Mouse (Mus musculus) neural tube, embryonic 14.5 days (tissue): ENCODE results near the gene Nfia. TPM values are rescaled to one million over a fixed set of nuclear protein-coding genes. Genes with fewer than 3 reads are reported as not detected.
A peak's percentile ranks its signal among the peaks of the same experiment; 100 is the strongest.

Experiments used
- ATAC-seq: fragments of 200-750 bp; cut with Nextera tagmentation; 2 replicates; pipeline ENCODE4 v1.8.0; 2017; ENCODE audit warnings: low read depth, mild to moderate bottlenecking, moderate TSS enrichment, moderate library complexity
- H3K27ac ChIP-seq: fragments of 300-500 bp; sonication (generic); 2 replicates; pipeline ENCODE4 v1.5.1; 2014; ENCODE audit warnings: low read depth, mild to moderate bottlenecking, control low read depth, low read length, moderate library complexity, mixed read lengths
- H3K27me3 ChIP-seq: fragments of 300-500 bp; sonication (generic); 2 replicates; pipeline ENCODE4 v1.6.1; 2014; ENCODE audit warnings: low read length; ENCODE audit not compliant: control insufficient read depth, insufficient read depth
- H3K36me3 ChIP-seq: fragments of 300-500 bp; sonication (generic); 2 replicates; pipeline ENCODE4 v1.6.1; 2014; ENCODE audit warnings: low read length, mixed read lengths; ENCODE audit not compliant: control insufficient read depth, insufficient read depth
- H3K4me1 ChIP-seq: fragments of 300-500 bp; sonication (generic); 2 replicates; pipeline ENCODE4 v1.6.1; 2014; ENCODE audit warnings: low read length; ENCODE audit not compliant: control insufficient read depth, insufficient read depth
- H3K4me2 ChIP-seq: fragments of 300-500 bp; sonication (generic); 2 replicates; pipeline ENCODE4 v1.6.1; 2014; ENCODE audit warnings: mild to moderate bottlenecking, low read depth, low read length, control low read depth
- H3K4me3 ChIP-seq: fragments of 300-500 bp; sonication (generic); 2 replicates; pipeline ENCODE4 v1.5.1; 2014; ENCODE audit warnings: low read depth, low read length, control low read depth, mixed read lengths
- H3K9ac ChIP-seq: fragments of 300-500 bp; sonication (generic); replicated peaks from 2 replicates; pipeline ENCODE4 v1.6.1; 2014; ENCODE audit warnings: low read depth, mild to moderate bottlenecking, control low read depth, low read length, mixed read lengths
- H3K9me3 ChIP-seq: fragments of 300-500 bp; sonication (generic); 2 replicates; pipeline ENCODE4 v1.6.1; 2016; ENCODE audit warnings: low read length; ENCODE audit not compliant: control insufficient read depth
- WGBS: fragments of 180-500 bp; shearing (Covaris S2); extraction: QIAGEN DNeasy Blood & Tissue Kit; methylation state at CpG from one replicate; pipeline ENCODE4 v1.1.7; 2014; 5-methylcytosine and 5-hydroxymethylcytosine counted together
- polyA plus RNA-seq: library from polyadenylated mRNA; unstranded; fragments of >200 nt; fragmentation: Nextera tagmentation; extraction: Ambion mirVana; gene quantifications from 2 replicates; pipeline ENCODE4 v1.2.1, GENCODE M21; 2014

Nfia gene
- polyA plus RNA-seq, 1 experiment from 2014 or later, result 50.0 TPM

DNA sequence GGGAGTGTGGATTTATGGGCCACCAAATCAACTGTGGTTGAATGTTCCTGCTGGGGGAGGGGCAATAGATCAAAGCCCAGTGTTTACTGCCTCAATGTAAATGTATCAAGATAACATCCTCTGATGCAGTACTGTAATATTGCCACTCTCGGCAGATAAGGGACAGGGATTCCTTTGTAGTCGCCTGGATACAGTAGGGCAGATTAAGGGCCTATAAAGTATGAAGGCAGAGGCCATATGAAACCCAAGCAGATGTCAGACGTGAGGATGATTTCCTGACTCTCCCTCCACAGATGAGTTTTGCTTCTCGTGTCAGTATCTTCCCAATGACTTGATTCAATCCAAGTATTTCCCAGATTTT lies 334.5 kb downstream of the Nfia start:
- H3K9me3 ChIP-seq, result no peaks in the 10 kb centered on the region
- no peak overlapping the region for H3K4me3 ChIP-seq
- no peaks in the 10 kb centered on the region for H3K27me3 ChIP-seq
- H3K4me2 ChIP-seq, result peak overlapping the region; percentile 30
- ATAC-seq, result no peak
- no peaks in the 10 kb centered on the region for H3K36me3 ChIP-seq
- no peak overlapping the region; the same call in 1 of the 2 replicates for H3K9ac ChIP-seq
- H3K4me1 ChIP-seq, result peaks cover 27% of the 10 kb centered on the region
- peak overlapping the region; percentile 56 for H3K27ac ChIP-seq
- 2% methylated on average over 4 of the region's 4 CpGs for WGBS

DNA sequence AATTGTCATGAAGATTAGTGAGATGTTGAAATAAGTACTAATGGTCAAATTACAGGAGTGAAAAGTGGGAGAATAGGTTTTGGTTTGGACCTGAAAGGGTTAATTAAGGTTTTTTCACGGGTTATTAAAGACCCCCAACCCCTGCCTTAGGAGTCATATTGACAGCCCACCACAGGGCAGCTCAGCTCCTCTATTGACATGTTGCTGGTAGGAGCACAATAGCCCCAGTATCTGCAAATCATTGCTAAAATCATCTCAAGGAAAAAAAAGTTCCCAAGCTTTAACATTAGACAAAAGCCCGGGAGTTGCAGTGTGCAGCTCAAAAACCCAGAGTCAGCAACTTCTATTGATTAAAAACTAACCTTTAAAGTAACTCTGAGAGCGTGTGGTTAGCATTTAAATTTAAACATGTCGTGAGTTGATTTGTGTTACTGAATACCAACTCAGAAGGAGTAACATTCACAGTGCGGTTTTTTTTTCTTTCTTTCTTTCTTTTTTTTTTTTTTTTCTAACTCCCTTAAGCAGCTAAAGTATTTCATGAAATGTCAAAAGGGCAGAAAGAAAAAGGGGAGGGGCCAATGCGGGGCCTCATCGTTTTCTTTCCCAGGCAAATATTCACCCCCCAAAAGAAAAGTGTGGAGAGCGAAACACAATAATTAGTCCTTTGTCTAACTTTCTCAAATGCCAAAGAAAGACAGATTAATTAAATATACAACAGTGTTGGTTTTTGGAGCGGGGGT lies 335.6 kb downstream of the Nfia start:
- Histone ChIP-seq H3K4me2 (peak overlapping the region; percentile 6; the same call in 1 of the 2 replicates), H3K4me3 (no peak overlapping the region), H3K36me3 (no peaks in the 10 kb centered on the region), H3K9ac (no peak overlapping the region), H3K4me1 (peaks cover 23% of the 10 kb centered on the region), H3K27ac (peak overlapping the region; percentile 80; the same call in 1 of the 2 replicates), H3K27me3 (no peaks in the 10 kb centered on the region), H3K9me3 (no peaks in the 10 kb centered on the region)
- WGBS, result 6% methylated on average over 9 of the region's 9 CpGs
- ATAC-seq, result no peak

GRCm38 (mm10) chr4:98108676-98109016 lies 336.1 kb downstream of the Nfia start:
- WGBS, result under 1% methylated on average over 4 of the region's 4 CpGs
- peaks cover 22% of the 10 kb centered on the region for H3K4me1 ChIP-seq
- no peak overlapping the region for H3K4me2 ChIP-seq
- ATAC-seq, result peak; percentile 92
- no peaks in the 10 kb centered on the region for H3K27me3 ChIP-seq
- no peak overlapping the region for H3K9ac ChIP-seq
- no peak overlapping the region for H3K4me3 ChIP-seq
- no peaks in the 10 kb centered on the region for H3K9me3 ChIP-seq
- H3K36me3 ChIP-seq, result no peaks in the 10 kb centered on the region
- peak overlapping the region; percentile 80 for H3K27ac ChIP-seq

DNA sequence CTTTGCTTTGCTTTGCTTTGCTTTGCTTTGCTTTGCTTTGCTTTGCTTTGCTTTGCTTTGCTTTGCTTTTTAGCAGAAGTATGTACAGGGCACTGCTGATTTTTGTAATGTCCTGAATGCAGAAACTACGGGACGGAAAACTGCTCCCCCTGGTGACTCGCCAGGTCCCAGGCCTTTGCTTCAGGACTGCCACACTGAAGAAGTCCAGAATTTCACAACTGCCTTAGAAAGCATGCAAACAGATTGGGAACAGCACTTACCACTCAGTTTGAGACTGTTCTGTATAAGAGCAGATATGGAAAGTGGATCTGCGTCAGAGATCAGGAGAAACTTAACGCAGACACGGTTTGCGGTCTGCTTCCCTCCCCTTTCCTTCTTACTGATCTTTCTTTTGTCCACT lies 336.5 kb downstream of the Nfia start:
- Histone ChIP-seq H3K9me3 (no peaks in the 10 kb centered on the region), H3K27ac (peak overlapping the region; percentile 80), H3K4me2 (no peak overlapping the region), H3K36me3 (no peaks in the 10 kb centered on the region), H3K4me3 (no peak overlapping the region), H3K27me3 (no peaks in the 10 kb centered on the region), H3K9ac (no peak overlapping the region), H3K4me1 (peaks cover 22% of the 10 kb centered on the region)
- 6% methylated on average over 7 of the region's 7 CpGs for WGBS
- ATAC-seq, result peak; percentile 58; the same call in 1 of the 2 replicates

GRCm38 (mm10) chr4:98109911-98110310 lies 337.4 kb downstream of the Nfia start:
- ATAC-seq, result no peak
- H3K4me2 ChIP-seq, result no peak overlapping the region
- no peaks in the 10 kb centered on the region for H3K36me3 ChIP-seq
- H3K9me3 ChIP-seq, result no peaks in the 10 kb centered on the region
- peaks cover 22% of the 10 kb centered on the region for H3K4me1 ChIP-seq
- H3K27me3 ChIP-seq, result no peaks in the 10 kb centered on the region
- WGBS, result 78% methylated on average over 4 of the region's 4 CpGs
- H3K27ac ChIP-seq, result peak overlapping the region; percentile 80; the same call in 1 of the 2 replicates
- H3K4me3 ChIP-seq, result no peak overlapping the region
- H3K9ac ChIP-seq, result no peak overlapping the region

DNA sequence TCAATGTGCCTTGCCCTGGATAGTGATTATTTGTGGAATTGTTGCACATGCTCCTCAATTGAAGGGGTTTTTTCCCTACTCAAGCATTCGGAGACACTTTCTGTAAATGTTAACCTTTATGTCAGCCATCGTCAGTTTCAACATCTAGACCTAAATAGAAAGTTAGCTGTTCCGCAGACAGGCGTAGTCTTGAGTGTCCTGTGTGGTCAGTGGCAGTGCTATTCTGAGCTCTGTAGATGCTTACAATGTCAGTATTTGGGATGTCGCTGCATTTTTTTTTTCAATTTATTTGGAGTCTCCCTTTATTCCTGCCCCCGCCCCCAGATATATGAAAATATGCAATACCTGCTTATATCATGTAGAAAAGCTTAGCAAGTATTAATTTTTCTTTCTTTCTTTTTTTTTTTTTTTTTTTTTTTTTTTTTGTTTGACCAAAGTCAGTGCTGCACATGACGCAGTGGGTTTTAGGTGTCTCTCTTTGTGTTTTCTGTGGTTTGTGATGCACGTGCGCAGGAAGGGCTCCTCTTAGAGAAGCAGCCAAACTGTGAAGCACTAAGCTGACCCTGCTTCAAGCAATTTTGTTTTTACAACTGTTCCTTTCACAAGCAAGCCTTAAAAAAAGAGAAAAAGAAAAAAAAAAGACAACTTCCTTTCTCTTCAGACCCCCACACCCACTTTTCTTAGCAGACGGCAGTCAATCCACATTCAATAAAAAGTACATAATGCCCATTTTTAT lies 340.9 kb downstream of the Nfia start:
- no peak overlapping the region for H3K4me3 ChIP-seq
- WGBS, result 70% methylated on average over 10 of the region's 10 CpGs
- H3K4me1 ChIP-seq, result no peaks in the 10 kb centered on the region; the same call in 1 of the 2 replicates
- H3K9me3 ChIP-seq, result no peaks in the 10 kb centered on the region
- H3K4me2 ChIP-seq, result no peak overlapping the region
- no peak overlapping the region for H3K27ac ChIP-seq
- no peaks in the 10 kb centered on the region for H3K27me3 ChIP-seq
- H3K9ac ChIP-seq, result no peak overlapping the region
- no peaks in the 10 kb centered on the region for H3K36me3 ChIP-seq
- ATAC-seq, result no peak

- H3K27ac ChIP-seq, result no peak overlapping the region
- WGBS, result 83% methylated on average over 2 of the region's 2 CpGs
- no peaks in the 10 kb centered on the region for H3K4me1 ChIP-seq
- no peak overlapping the region for H3K9ac ChIP-seq
- no peak overlapping the region for H3K4me3 ChIP-seq
- H3K4me2 ChIP-seq, result no peak overlapping the region
- no peaks in the 10 kb centered on the region for H3K27me3 ChIP-seq
- H3K36me3 ChIP-seq, result no peaks in the 10 kb centered on the region
- no peaks in the 10 kb centered on the region for H3K9me3 ChIP-seq
- no peak for ATAC-seq
Observed at GRCm38 (mm10) chr4:98114966-98115365, 342.4 kb downstream of the Nfia start.

DNA sequence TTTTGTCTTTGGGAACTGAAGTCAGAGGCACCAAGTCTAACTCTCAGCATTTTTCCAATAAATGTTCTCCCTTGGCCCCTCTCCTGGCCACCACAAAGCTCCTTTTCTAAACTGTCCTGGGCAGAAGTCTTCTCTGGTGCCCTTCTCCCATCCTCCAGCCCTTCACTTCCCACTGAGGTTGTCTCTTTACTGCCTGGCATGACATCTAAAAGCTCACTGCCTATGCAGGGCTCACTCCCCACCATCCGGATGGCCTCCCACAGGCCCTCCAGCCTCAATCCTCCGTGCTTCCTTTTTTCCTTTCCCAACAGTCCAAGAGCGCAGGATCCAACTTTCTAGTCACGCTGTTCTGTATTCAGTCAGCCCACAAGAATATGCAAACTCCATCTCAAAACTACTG lies 342.9 kb downstream of the Nfia start:
- Histone ChIP-seq H3K9me3 (no peaks in the 10 kb centered on the region), H3K9ac (no peak overlapping the region), H3K36me3 (no peaks in the 10 kb centered on the region), H3K27me3 (no peaks in the 10 kb centered on the region), H3K4me1 (no peaks in the 10 kb centered on the region), H3K27ac (no peak overlapping the region), H3K4me2 (no peak overlapping the region), H3K4me3 (no peak overlapping the region)
- WGBS, result 84% methylated on average over 4 of the region's 4 CpGs
- no peak for ATAC-seq

- Histone ChIP-seq H3K4me1 (no peaks in the 10 kb centered on the region), H3K9me3 (no peaks in the 10 kb centered on the region), H3K4me2 (no peak overlapping the region), H3K27me3 (no peaks in the 10 kb centered on the region), H3K36me3 (no peaks in the 10 kb centered on the region), H3K9ac (no peak overlapping the region), H3K4me3 (no peak overlapping the region), H3K27ac (no peak overlapping the region)
- WGBS, result 84% methylated on average over 7 of the region's 7 CpGs
- 0 out of 2 replicates have a peak, but pooled peaks have one; percentile 39 for ATAC-seq
Observed at GRCm38 (mm10) chr4:98116046-98116445, 343.5 kb downstream of the Nfia start.
